Mouse (Mus musculus) heart, embryonic 12.5 days (tissue): Measurements from ENCODE around the gene Gabrr1. TPM values are rescaled to one million over a fixed set of nuclear protein-coding genes. Genes with fewer than 3 reads are reported as not detected.
"Not testable (repeated sequence)": the region's sequence is repeated elsewhere in the genome, so short reads cannot be mapped to it uniquely, and the experiment has no call there.

Experiments
- ATAC-seq: fragments of 200-750 bp; cut with Nextera tagmentation; 2 replicates; pipeline ENCODE4 v1.8.0; 2017; ENCODE audit warnings: moderate TSS enrichment, moderate library complexity; ENCODE audit not compliant: insufficient number of reproducible peaks, low FRiP score
- H3K27ac ChIP-seq: fragments of 300-500 bp; sonication (generic); 2 replicates; pipeline ENCODE4 v1.5.1; 2016; ENCODE audit warnings: mild to moderate bottlenecking, moderate library complexity; ENCODE audit not compliant: poor library complexity, severe bottlenecking
- H3K27me3 ChIP-seq: fragments of 300-500 bp; sonication (generic); replicated peaks from 2 replicates; pipeline ENCODE4 v1.6.1; 2016; ENCODE audit warnings: mild to moderate bottlenecking, moderate library complexity
- H3K36me3 ChIP-seq: fragments of 300-500 bp; sonication (generic); 2 replicates; pipeline ENCODE4 v1.6.1; 2016; ENCODE audit warnings: mild to moderate bottlenecking, moderate library complexity
- H3K4me1 ChIP-seq: fragments of 300-500 bp; sonication (generic); replicated peaks from 2 replicates; pipeline ENCODE4 v1.6.1; 2016; ENCODE audit warnings: mild to moderate bottlenecking
- H3K4me2 ChIP-seq: fragments of 300-500 bp; sonication (generic); 2 replicates; pipeline ENCODE4 v1.6.1; 2016; ENCODE audit warnings: mild to moderate bottlenecking, moderate library complexity
- H3K4me3 ChIP-seq: fragments of 300-500 bp; sonication (generic); 2 replicates; pipeline ENCODE4 v1.5.1; 2016; ENCODE audit warnings: mild to moderate bottlenecking
- H3K9ac ChIP-seq: fragments of 300-500 bp; sonication (generic); 2 replicates; pipeline ENCODE4 v1.6.1; 2016; ENCODE audit warnings: mild to moderate bottlenecking, moderate library complexity
- H3K9me3 ChIP-seq: fragments of 300-500 bp; sonication (generic); replicated peaks from 2 replicates; pipeline ENCODE4 v1.6.1; 2016; ENCODE audit warnings: mild to moderate bottlenecking, moderate library complexity
- WGBS: fragments of 180-500 bp; shearing (Covaris S2); methylation state at CpG from one replicate; pipeline ENCODE4 v1.1.7; 2016; 5-methylcytosine and 5-hydroxymethylcytosine counted together
- polyA plus RNA-seq: library from polyadenylated mRNA; unstranded; fragments of >200 nt; fragmentation: Nextera tagmentation; extraction: Ambion mirVana; gene quantifications from 2 replicates; pipeline ENCODE4 v1.2.1, GENCODE M21; 2016

The Gabrr1 gene
- 0.10 and 0.11 TPM in 2 replicates for polyA plus RNA-seq

DNA sequence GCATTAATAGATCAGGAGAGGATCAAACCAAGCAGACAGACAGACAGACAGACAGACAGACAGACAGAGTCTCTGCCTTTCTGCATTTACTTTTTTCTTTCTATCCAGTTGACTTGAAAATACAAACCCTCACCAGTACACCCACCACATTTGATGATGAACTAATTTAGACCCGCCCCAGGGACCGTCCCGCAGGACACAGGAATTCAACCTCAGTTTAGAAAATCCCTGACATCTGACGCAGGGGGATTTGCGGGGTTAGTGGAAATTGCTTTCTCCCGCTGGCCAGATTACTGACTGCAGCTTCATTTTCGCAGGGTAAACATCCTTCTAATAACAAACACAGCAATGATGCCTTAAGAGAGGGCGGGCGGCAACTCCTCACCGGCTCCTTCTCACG lies at the start of gene Gabrr1:
Gabrr1 (plus strand) TSS at position 301 of the 400 bp plus-strand sequence.
- Histone ChIP-seq H3K4me1 (no peaks in the 10 kb centered on the region), H3K4me2 (no peak within 1 kb of the TSS), H3K4me3 (no peak within 1 kb of the TSS), H3K9me3 (no peaks in the 10 kb centered on the region), H3K27me3 (no peaks in the 10 kb centered on the region), H3K27ac (no peak within 1 kb of the TSS), H3K9ac (no peak within 1 kb of the TSS), H3K36me3 (no peaks in the 10 kb centered on the region)
- ATAC-seq, result no peak
- 70% methylated on average over 11 of the region's 11 CpGs for WGBS

DNA sequence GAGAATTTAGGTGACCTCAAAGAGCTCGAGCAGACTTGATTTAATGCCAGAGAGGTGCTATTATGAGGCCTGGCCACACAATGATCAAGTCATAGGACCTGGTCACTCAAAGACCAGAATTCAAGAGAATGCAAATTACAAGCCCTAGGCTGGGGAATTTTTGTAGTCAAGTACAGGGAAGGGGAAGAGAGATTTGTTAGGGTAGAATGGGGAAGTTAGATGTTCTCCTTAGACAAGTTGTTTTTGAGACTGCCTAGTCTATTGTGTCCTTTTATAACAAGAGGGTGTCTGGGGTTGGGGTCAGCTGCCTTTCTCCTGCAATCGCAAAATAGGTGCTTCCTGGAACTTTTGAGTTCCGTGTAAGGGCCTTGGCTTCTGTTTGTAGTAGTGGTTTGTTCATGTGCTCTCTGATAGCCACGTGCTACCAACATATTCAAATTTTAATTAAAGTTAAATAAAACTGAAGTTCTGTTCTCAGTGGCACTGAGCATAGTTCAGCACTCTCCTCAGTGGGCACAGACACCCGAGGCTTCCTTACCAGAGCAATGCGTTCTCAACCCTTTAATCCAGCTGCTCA lies 33.1 kb upstream of the Gabrr1 start:
- no peak for ATAC-seq
- Histone ChIP-seq H3K9ac (no peak overlapping the region), H3K27ac (no peak overlapping the region), H3K27me3 (no peaks in the 10 kb centered on the region), H3K4me1 (no peaks in the 10 kb centered on the region), H3K36me3 (no peaks in the 10 kb centered on the region), H3K9me3 (no peaks in the 10 kb centered on the region; the same call in 1 of the 2 replicates), H3K4me3 (no peak overlapping the region), H3K4me2 (no peak overlapping the region)
- WGBS, result 70% methylated on average over 6 of the region's 6 CpGs

GRCm38 (mm10) chr4:33109720-33110458 lies 22.4 kb upstream of the Gabrr1 start:
- no peaks in the 10 kb centered on the region for H3K36me3 ChIP-seq
- H3K27me3 ChIP-seq, result no peaks in the 10 kb centered on the region
- no peak overlapping the region for H3K27ac ChIP-seq
- 50% methylated on average over 14 of the region's 14 CpGs for WGBS
- peaks cover 8% of the 10 kb centered on the region; the same call in 1 of the 2 replicates for H3K4me1 ChIP-seq
- ATAC-seq, result no peak
- H3K9ac ChIP-seq, result no peak overlapping the region
- H3K4me2 ChIP-seq, result no peak overlapping the region
- H3K4me3 ChIP-seq, result no peak overlapping the region
- peaks cover under 1% of the 10 kb centered on the region; the same call in 1 of the 2 replicates for H3K9me3 ChIP-seq

GRCm38 (mm10) chr4:33110845-33111244 lies 21.5 kb upstream of the Gabrr1 start:
- H3K27ac ChIP-seq, result no peak overlapping the region
- H3K4me3 ChIP-seq, result no peak overlapping the region
- no peak for ATAC-seq
- peaks cover 2% of the 10 kb centered on the region; the same call in 1 of the 2 replicates for H3K9me3 ChIP-seq
- no peak overlapping the region for H3K4me2 ChIP-seq
- WGBS, result 89% methylated on average over 7 of the region's 7 CpGs
- H3K27me3 ChIP-seq, result no peaks in the 10 kb centered on the region
- H3K9ac ChIP-seq, result no peak overlapping the region
- H3K4me1 ChIP-seq, result peaks cover 8% of the 10 kb centered on the region; the same call in 1 of the 2 replicates
- H3K36me3 ChIP-seq, result no peaks in the 10 kb centered on the region

- no peaks in the 10 kb centered on the region for H3K27me3 ChIP-seq
- no peak overlapping the region for H3K27ac ChIP-seq
- H3K9ac ChIP-seq, result no peak overlapping the region
- ATAC-seq, result no peak
- no peaks in the 10 kb centered on the region for H3K36me3 ChIP-seq
- peaks cover 8% of the 10 kb centered on the region; the same call in 1 of the 2 replicates for H3K4me1 ChIP-seq
- H3K4me3 ChIP-seq, result no peak overlapping the region
- H3K4me2 ChIP-seq, result no peak overlapping the region
- H3K9me3 ChIP-seq, result peaks cover 2% of the 10 kb centered on the region; the same call in 1 of the 2 replicates
- WGBS, result 75% methylated on average over 9 of the region's 9 CpGs
Observed at GRCm38 (mm10) chr4:33111358-33111757, 21.0 kb upstream of the Gabrr1 start.

DNA sequence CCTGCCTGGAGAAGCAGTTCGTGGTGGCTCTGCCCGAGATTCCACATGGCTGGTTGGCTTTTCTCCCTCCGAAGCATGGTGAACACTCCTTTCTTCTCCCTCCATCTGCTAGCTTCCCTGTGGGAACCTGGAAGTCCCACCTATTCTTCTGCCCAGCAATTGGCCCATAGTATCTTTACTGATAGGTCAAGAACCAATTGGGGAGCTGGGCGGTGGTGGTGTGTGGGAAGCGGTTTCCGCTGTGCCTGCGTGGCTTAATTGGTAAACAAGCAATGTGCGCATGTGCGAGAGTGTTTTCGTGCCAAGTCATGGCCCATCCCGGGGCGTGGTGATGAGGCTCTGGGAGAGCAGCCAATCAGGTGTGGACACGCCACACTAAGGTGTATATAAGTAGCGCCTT lies 19.5 kb upstream of the Gabrr1 start:
- H3K4me3 ChIP-seq, H3K9ac ChIP-seq, H3K9me3 ChIP-seq, H3K36me3 ChIP-seq, ATAC-seq, H3K27me3 ChIP-seq, H3K4me1 ChIP-seq, H3K4me2 ChIP-seq, H3K27ac ChIP-seq: not testable (repeated sequence)
- WGBS, result 88% methylated on average over 14 of the region's 14 CpGs

DNA sequence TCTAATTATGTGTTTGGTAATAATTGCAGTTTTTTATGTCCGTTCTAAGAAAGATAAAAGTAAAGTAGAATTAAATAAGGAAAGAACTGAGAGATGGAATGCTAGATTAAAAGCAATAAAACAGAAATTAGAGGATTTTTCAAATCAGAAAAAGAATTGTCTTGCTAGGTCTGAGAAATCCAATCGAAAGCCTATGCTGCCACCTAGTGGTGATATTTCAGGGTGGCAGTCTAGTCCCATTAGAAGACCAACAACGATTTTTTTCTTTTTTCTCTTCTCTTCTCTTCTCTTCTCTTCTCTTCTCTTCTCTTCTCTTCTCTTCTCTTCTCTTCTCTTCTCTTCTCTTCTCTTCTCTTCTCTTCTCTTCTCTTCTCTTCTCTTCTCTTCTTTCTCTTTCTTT lies 13.2 kb upstream of the Gabrr1 start:
- ATAC-seq, H3K36me3 ChIP-seq, H3K4me2 ChIP-seq, H3K4me1 ChIP-seq, H3K27me3 ChIP-seq, H3K9me3 ChIP-seq, H3K9ac ChIP-seq, H3K4me3 ChIP-seq, H3K27ac ChIP-seq: not testable (repeated sequence)
- WGBS, result 7% methylated on average over 3 of the region's 3 CpGs

DNA sequence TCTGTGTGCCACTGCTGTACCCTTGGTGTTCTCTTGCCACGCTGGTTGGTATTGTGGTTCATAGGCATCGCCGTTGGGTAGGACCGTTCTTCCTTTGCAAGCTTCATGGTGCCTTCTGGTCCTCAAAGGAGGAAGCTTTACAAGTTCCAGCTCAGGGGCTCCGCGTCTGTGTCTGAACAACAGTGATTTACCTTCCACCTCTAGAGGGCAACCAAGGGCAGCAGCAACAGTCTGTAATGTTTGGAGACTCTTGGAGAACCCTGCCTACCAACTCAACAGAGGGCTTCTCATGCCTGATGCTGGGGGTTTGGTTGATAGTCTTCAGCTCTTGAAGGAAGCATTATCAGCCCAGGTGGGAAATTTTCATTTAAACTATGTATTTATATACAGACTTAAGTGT lies 7.8 kb upstream of the Gabrr1 start:
- H3K27ac ChIP-seq, result no peak overlapping the region
- WGBS, result 74% methylated on average over 6 of the region's 6 CpGs
- no peaks in the 10 kb centered on the region for H3K27me3 ChIP-seq
- peaks cover 8% of the 10 kb centered on the region for H3K4me1 ChIP-seq
- H3K4me3 ChIP-seq, result no peak overlapping the region
- H3K9ac ChIP-seq, result no peak overlapping the region
- no peak for ATAC-seq
- H3K9me3 ChIP-seq, result no peaks in the 10 kb centered on the region
- no peak overlapping the region for H3K4me2 ChIP-seq
- no peaks in the 10 kb centered on the region for H3K36me3 ChIP-seq

- 49% methylated on average over 10 of the region's 10 CpGs for WGBS
- Histone ChIP-seq H3K36me3 (no peaks in the 10 kb centered on the region), H3K9me3 (no peaks in the 10 kb centered on the region), H3K4me1 (peaks cover 8% of the 10 kb centered on the region), H3K27me3 (no peaks in the 10 kb centered on the region), H3K4me2 (peak overlapping the region; percentile 54), H3K9ac (no peak overlapping the region), H3K4me3 (no peak overlapping the region), H3K27ac (no peak overlapping the region)
- 0 out of 2 replicates have a peak, but pooled peaks have one; percentile 22 for ATAC-seq
Observed at GRCm38 (mm10) chr4:33125409-33126084, 6.8 kb upstream of the Gabrr1 start.

DNA sequence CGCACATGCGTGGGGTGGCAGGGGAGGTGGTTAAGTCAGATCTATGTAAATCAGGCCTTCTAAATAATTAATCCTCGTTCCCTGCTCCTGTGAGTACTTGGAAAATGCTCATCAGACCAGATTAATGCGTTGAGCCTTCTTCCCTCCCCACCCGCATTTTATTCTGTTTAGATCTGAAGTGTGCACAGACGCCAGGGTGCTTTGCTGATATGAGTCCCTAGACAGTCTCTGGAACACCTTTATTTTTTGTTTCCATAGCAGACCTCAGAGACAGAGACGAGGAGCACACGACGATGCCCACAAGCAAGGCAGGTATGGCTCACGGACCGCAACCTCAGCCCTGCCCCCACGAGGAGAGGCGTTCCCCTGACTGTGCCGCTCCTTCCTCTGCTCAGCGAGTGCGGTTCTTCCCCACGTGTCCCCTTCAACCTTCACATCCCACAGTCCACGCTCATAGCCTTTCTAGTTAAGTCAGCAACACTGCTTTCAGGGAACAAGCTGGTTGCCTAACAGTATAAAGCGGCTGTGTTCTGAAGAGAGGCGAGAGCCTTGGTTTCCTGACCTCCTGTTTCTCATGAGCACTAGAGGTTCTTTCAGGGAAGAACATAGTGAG lies 14.5 kb downstream of the Gabrr1 start:
- H3K36me3 ChIP-seq, result no peaks in the 10 kb centered on the region
- no peaks in the 10 kb centered on the region for H3K9me3 ChIP-seq
- peak overlapping the region; percentile 56 for H3K4me2 ChIP-seq
- peak overlapping the region; percentile 13; the same call in 1 of the 2 replicates for H3K4me3 ChIP-seq
- no peak overlapping the region for H3K9ac ChIP-seq
- H3K27ac ChIP-seq, result no peak overlapping the region
- 37% methylated on average over 20 of the region's 20 CpGs for WGBS
- no peak for ATAC-seq
- H3K27me3 ChIP-seq, result peaks cover 17% of the 10 kb centered on the region
- H3K4me1 ChIP-seq, result 0 out of 2 replicates have a peak, but pooled peaks cover 7% of the 10 kb centered on the region

GRCm38 (mm10) chr4:33147825-33148224 lies 15.5 kb downstream of the Gabrr1 start:
- Histone ChIP-seq H3K36me3 (no peaks in the 10 kb centered on the region), H3K27me3 (peaks cover 20% of the 10 kb centered on the region), H3K27ac (no peak overlapping the region), H3K4me3 (no peak overlapping the region), H3K4me1 (0 out of 2 replicates have a peak, but pooled peaks cover 7% of the 10 kb centered on the region), H3K9ac (no peak overlapping the region), H3K4me2 (no peak overlapping the region), H3K9me3 (no peaks in the 10 kb centered on the region)
- WGBS, result 2% methylated on average over 2 of the region's 2 CpGs
- no peak for ATAC-seq
